Mouse (Mus musculus): ENCODE data around the gene Csf2rb. TPM values are rescaled to one million over a fixed set of nuclear protein-coding genes. Genes with fewer than 3 reads are reported as not detected.
"Not testable (repeated sequence)": the region's sequence is repeated elsewhere in the genome, so short reads cannot be mapped to it uniquely, and the experiment has no call there.

Csf2rb gene
- 0.44 and 0.74 TPM in 2 replicates for polyA plus RNA-seq (2014; fragmentation: Nextera tagmentation; extraction: Ambion mirVana)

DNA sequence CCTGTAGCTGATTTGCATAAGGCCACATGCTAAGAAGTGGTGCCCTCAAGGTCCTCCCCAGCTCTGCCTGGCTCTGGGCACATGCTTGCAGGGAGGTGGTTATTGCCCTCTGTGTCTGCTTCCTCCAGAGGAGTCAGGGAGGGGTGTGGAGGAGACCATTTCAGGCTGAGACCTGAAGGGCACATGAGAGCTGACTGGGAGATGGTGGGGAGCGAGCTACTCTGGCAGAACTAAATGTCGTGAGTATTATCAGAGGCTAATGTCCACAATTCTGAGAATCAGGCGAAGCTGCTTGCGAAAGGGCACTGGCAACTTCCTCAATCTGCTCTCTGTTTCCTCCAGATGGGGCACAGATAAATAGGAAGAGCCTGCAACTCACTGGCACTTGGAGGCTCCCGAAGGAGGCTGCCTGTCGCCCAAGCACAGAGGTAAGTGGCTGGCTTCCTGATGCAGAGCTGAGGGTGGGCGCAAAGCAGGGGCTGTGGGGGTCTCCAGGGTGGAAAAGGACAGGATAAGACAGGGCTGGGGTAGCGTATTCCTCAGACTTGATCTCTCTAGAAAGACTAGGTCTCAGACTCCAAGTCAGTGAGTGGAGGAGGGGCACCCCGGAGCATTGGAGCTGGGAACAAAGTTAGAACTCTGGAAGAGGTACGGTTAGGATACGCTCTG lies at the start of gene Csf2rb:
TSS of gene Csf2rb (plus strand) at position 82 of the 669 bp plus-strand sequence.
- H3K27ac ChIP-seq (ENCODE audit: low read depth, low read length) = no peak within 1 kb of the TSS
- H3K9ac ChIP-seq (ENCODE audit: low read length) = no peak within 1 kb of the TSS
- no peak within 1 kb of the TSS for H3K4me3 ChIP-seq (ENCODE audit: low read depth, low read length)
- DNase-seq (ENCODE audit: low spot score) = no peak
- H3K4me1 ChIP-seq (ENCODE audit: control insufficient read depth, insufficient read depth, low read length) = no peaks in the 10 kb centered on the region
- ATAC-seq = no peak
- no peaks in the 10 kb centered on the region for H3K36me3 ChIP-seq (ENCODE audit: control insufficient read depth, insufficient read depth, low read length)
- no peaks in the 10 kb centered on the region for H3K27me3 ChIP-seq (replicated peaks; ENCODE audit: control insufficient read depth, insufficient read depth, low read length)
- WGBS = 87% methylated on average over 11 of the region's 11 CpGs
- no peak within 1 kb of the TSS for H3K4me2 ChIP-seq (ENCODE audit: low read length)
- H3K9me3 ChIP-seq (replicated peaks; ENCODE audit: control insufficient read depth, low read length) = no peaks in the 10 kb centered on the region

DNA sequence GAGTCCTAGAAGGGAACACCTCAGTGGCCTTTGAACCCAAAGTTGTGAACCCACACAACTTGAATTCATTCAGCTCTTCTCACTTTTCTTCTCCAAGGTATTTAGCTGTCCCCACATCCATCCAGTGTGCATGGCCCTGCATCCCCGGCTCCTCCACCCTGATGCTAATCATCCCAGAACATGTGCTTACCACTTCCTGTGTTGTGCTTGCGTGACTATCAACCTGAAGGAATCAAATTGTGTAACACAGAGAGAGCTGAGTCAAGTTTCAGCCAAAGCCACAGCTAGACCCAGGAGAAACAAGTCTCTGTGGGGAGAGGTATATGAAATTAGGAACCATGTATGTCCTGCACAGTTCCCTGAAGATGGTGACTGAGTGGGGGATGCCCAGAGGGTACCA lies 47.2 kb upstream of the Csf2rb start:
- Histone ChIP-seq H3K27ac (ENCODE audit: low read depth, low read length) (no peak overlapping the region), H3K36me3 (ENCODE audit: control insufficient read depth, insufficient read depth, low read length) (no peaks in the 10 kb centered on the region), H3K4me1 (ENCODE audit: control insufficient read depth, insufficient read depth, low read length) (no peaks in the 10 kb centered on the region), H3K27me3 (replicated peaks; ENCODE audit: control insufficient read depth, insufficient read depth, low read length) (no peaks in the 10 kb centered on the region), H3K4me2 (ENCODE audit: low read length) (no peak overlapping the region), H3K4me3 (ENCODE audit: low read depth, low read length) (no peak overlapping the region), H3K9me3 (replicated peaks; ENCODE audit: control insufficient read depth, low read length) (no peaks in the 10 kb centered on the region), H3K9ac (ENCODE audit: low read length) (no peak overlapping the region)
- ATAC-seq = no peak
- 90% methylated on average over 2 of the region's 2 CpGs for WGBS
- DNase-seq (ENCODE audit: low spot score) = no peak

GRCm38 (mm10) chr15:78287941-78288340 lies 37.6 kb upstream of the Csf2rb start:
- ATAC-seq (no peak), DNase-seq (ENCODE audit: low spot score) (no peak)
- WGBS = 82% methylated on average over 5 of the region's 5 CpGs
- Histone ChIP-seq H3K27me3 (replicated peaks; ENCODE audit: control insufficient read depth, insufficient read depth, low read length) (no peaks in the 10 kb centered on the region), H3K36me3 (ENCODE audit: control insufficient read depth, insufficient read depth, low read length) (no peaks in the 10 kb centered on the region), H3K27ac (ENCODE audit: low read depth, low read length) (no peak overlapping the region), H3K9ac (ENCODE audit: low read length) (no peak overlapping the region), H3K4me1 (ENCODE audit: control insufficient read depth, insufficient read depth, low read length) (no peaks in the 10 kb centered on the region), H3K4me2 (ENCODE audit: low read length) (no peak overlapping the region), H3K9me3 (replicated peaks; ENCODE audit: control insufficient read depth, low read length) (no peaks in the 10 kb centered on the region), H3K4me3 (ENCODE audit: low read depth, low read length) (no peak overlapping the region)

DNA sequence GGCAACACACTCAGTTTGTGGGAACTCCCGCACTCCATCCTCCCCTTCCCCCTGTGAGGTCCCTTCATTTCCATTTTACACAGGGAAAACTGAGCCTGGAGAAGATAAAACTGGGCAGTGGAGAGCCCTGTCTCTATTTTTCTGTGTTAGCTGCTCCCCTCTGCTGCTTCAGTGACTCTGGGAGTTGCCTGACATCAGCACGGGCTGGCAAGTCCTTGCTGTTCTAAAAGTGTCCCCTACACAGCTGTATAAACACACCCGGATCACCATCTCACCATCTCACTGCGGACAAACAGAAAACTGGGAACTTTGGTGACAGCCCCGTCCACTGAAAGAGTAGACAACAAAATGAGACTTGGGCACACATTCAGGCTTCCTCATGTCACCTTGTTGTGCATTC lies 35.8 kb upstream of the Csf2rb start:
- H3K4me2 ChIP-seq (ENCODE audit: low read length); ATAC-seq; H3K9me3 ChIP-seq (replicated peaks; ENCODE audit: control insufficient read depth, low read length); H3K27ac ChIP-seq (ENCODE audit: low read depth, low read length); H3K9ac ChIP-seq (ENCODE audit: low read length); H3K36me3 ChIP-seq (ENCODE audit: control insufficient read depth, insufficient read depth, low read length); H3K4me1 ChIP-seq (ENCODE audit: control insufficient read depth, insufficient read depth, low read length); DNase-seq (ENCODE audit: low spot score); H3K27me3 ChIP-seq (replicated peaks; ENCODE audit: control insufficient read depth, insufficient read depth, low read length); H3K4me3 ChIP-seq (ENCODE audit: low read depth, low read length): not testable (repeated sequence)
- 74% methylated on average over 5 of the region's 5 CpGs for WGBS

- H3K27ac ChIP-seq (ENCODE audit: low read depth, low read length); H3K27me3 ChIP-seq (replicated peaks; ENCODE audit: control insufficient read depth, insufficient read depth, low read length); H3K36me3 ChIP-seq (ENCODE audit: control insufficient read depth, insufficient read depth, low read length); H3K9ac ChIP-seq (ENCODE audit: low read length); H3K9me3 ChIP-seq (replicated peaks; ENCODE audit: control insufficient read depth, low read length); H3K4me2 ChIP-seq (ENCODE audit: low read length); H3K4me3 ChIP-seq (ENCODE audit: low read depth, low read length); ATAC-seq; DNase-seq (ENCODE audit: low spot score); H3K4me1 ChIP-seq (ENCODE audit: control insufficient read depth, insufficient read depth, low read length): not testable (repeated sequence)
- 4% methylated on average over 2 of the region's 2 CpGs for WGBS
These were observed 32.3 kb upstream of the Csf2rb start for GRCm38 (mm10) chr15:78293228-78293627.

- 84% methylated on average over 4 of the region's 4 CpGs for WGBS
These were observed 31.8 kb upstream of the Csf2rb start for GRCm38 (mm10) chr15:78293716-78294115.

GRCm38 (mm10) chr15:78298558-78298957 lies 27.0 kb upstream of the Csf2rb start:
- no peaks in the 10 kb centered on the region for H3K27me3 ChIP-seq (replicated peaks; ENCODE audit: control insufficient read depth, insufficient read depth, low read length)
- no peaks in the 10 kb centered on the region for H3K9me3 ChIP-seq (replicated peaks; ENCODE audit: control insufficient read depth, low read length)
- ATAC-seq (no peak), DNase-seq (ENCODE audit: low spot score) (no peak)
- H3K36me3 ChIP-seq (ENCODE audit: control insufficient read depth, insufficient read depth, low read length) = no peaks in the 10 kb centered on the region
- no peaks in the 10 kb centered on the region for H3K4me1 ChIP-seq (ENCODE audit: control insufficient read depth, insufficient read depth, low read length)
- H3K4me3 ChIP-seq (ENCODE audit: low read depth, low read length) = no peak overlapping the region
- H3K27ac ChIP-seq (ENCODE audit: low read depth, low read length) = no peak overlapping the region
- 91% methylated on average over 1 of the region's 1 CpGs for WGBS
- H3K9ac ChIP-seq (ENCODE audit: low read length) = no peak overlapping the region
- H3K4me2 ChIP-seq (ENCODE audit: low read length) = no peak overlapping the region

More at GRCm38 (mm10) chr15:78293716-78294115, 31.8 kb upstream of the Csf2rb start:
- Histone ChIP-seq H3K4me1 (ENCODE audit: control insufficient read depth, insufficient read depth, low read length) (no peaks in the 10 kb centered on the region), H3K4me3 (ENCODE audit: low read depth, low read length) (no peak overlapping the region), H3K27me3 (replicated peaks; ENCODE audit: control insufficient read depth, insufficient read depth, low read length) (no peaks in the 10 kb centered on the region), H3K4me2 (ENCODE audit: low read length) (no peak overlapping the region), H3K27ac (ENCODE audit: low read depth, low read length) (no peak overlapping the region), H3K9me3 (replicated peaks; ENCODE audit: control insufficient read depth, low read length) (no peaks in the 10 kb centered on the region), H3K36me3 (ENCODE audit: control insufficient read depth, insufficient read depth, low read length) (no peaks in the 10 kb centered on the region), H3K9ac (ENCODE audit: low read length) (no peak overlapping the region)
- no peak for DNase-seq (ENCODE audit: low spot score)
- no peak for ATAC-seq

DNA sequence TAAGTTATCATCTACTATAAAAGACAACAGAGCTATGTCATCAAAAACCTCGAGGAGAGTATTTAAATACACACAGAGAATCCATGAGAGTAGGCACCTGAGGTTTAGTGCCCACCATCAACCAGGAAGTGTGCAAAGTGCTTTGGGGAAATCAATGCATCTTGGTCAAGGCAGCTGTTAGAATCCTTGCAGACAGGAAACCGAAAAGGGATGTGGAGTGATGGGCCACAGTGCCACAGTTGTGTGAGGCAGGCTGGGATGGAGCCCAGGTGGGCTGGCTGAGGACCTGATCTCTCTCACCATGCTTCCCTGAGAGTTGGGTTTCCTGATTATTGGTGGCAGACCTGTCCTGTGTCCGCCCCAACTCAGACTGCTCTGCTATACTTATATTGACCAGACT lies 25.9 kb upstream of the Csf2rb start:
- ATAC-seq = no peak
- Histone ChIP-seq H3K27ac (ENCODE audit: low read depth, low read length) (no peak overlapping the region), H3K36me3 (ENCODE audit: control insufficient read depth, insufficient read depth, low read length) (no peaks in the 10 kb centered on the region), H3K27me3 (replicated peaks; ENCODE audit: control insufficient read depth, insufficient read depth, low read length) (no peaks in the 10 kb centered on the region), H3K4me3 (ENCODE audit: low read depth, low read length) (no peak overlapping the region), H3K9ac (ENCODE audit: low read length) (no peak overlapping the region), H3K4me1 (ENCODE audit: control insufficient read depth, insufficient read depth, low read length) (no peaks in the 10 kb centered on the region), H3K4me2 (ENCODE audit: low read length) (no peak overlapping the region), H3K9me3 (replicated peaks; ENCODE audit: control insufficient read depth, low read length) (no peaks in the 10 kb centered on the region)
- no peak for DNase-seq (ENCODE audit: low spot score)
- 81% methylated on average over 3 of the region's 3 CpGs for WGBS

GRCm38 (mm10) chr15:78300773-78301172 lies 24.8 kb upstream of the Csf2rb start:
- H3K27me3 ChIP-seq (replicated peaks; ENCODE audit: control insufficient read depth, insufficient read depth, low read length) = no peaks in the 10 kb centered on the region
- DNase-seq (ENCODE audit: low spot score) = no peak
- no peak overlapping the region for H3K9ac ChIP-seq (ENCODE audit: low read length)
- H3K9me3 ChIP-seq (replicated peaks; ENCODE audit: control insufficient read depth, low read length) = no peaks in the 10 kb centered on the region
- no peak for ATAC-seq
- no peaks in the 10 kb centered on the region for H3K36me3 ChIP-seq (ENCODE audit: control insufficient read depth, insufficient read depth, low read length)
- no peak overlapping the region for H3K4me2 ChIP-seq (ENCODE audit: low read length)
- no peaks in the 10 kb centered on the region for H3K4me1 ChIP-seq (ENCODE audit: control insufficient read depth, insufficient read depth, low read length)
- no peak overlapping the region for H3K27ac ChIP-seq (ENCODE audit: low read depth, low read length)
- no peak overlapping the region for H3K4me3 ChIP-seq (ENCODE audit: low read depth, low read length)
